8 mouse cellular contexts compared by ENCODE assay signal in genomic region chr10:81429605-81430061, GRCm38 (mm10). TPM values are rescaled to one million over a fixed set of nuclear protein-coding genes. Genes with fewer than 3 reads are reported as not detected.
DNase-seq lines count a peak whose midpoint lies in the region; ATAC-seq and TF ChIP-seq lines count a peak whose summit lies in the region.

No protein-coding gene starts in this region.

- ATAC-seq in forebrain, embryonic 11.5 days (replicated peaks; ENCODE audit: low FRiP score): peak; percentile 21

- peak overlapping the region; percentile 92 for H3K4me2 ChIP-seq in forebrain, embryonic 11.5 days (ENCODE audit: low read depth, low read length, severe bottlenecking)

- H3K9ac ChIP-seq in ES-Bruce4 (ENCODE audit: low read depth, poor library complexity, severe bottlenecking): peak overlapping the region; percentile 80
- peak overlapping the region; percentile 83 for H3K9ac ChIP-seq in forebrain, embryonic 11.5 days (ENCODE audit: low read length)

- peak; percentile 60 for DNase-seq in c-Kit-negative CD71-positive TER-119-positive erythroid progenitor cells, embryonic 14.5 days (ENCODE audit: low read depth, low spot score)
- peak; percentile 86 for DNase-seq in forebrain, embryonic 11.5 days (ENCODE audit: low spot score)
- peak; percentile 87 to 88 for DNase-seq in heart, postnatal 14 days
- peak in 1 of 2 experiments; percentile 54 for DNase-seq in layer of hippocampus, adult 2 months (ENCODE audit: low spot score in 2 of 2)
- peak; percentile 91 to 93 for DNase-seq in lung, postnatal 4 days
- DNase-seq in retina, postnatal 1 day: peak; percentile 85
- DNase-seq in urinary bladder, adult 2 months (ENCODE audit: low spot score): peak; percentile 54

- no peak for TF ChIP-seq EP300 in ES-Bruce4 (IDR thresholded peaks at IDR 0.05; ENCODE audit: insufficient read depth, low read depth, low read length)

- no peaks in the 10 kb centered on the region for H3K36me3 ChIP-seq in ES-Bruce4 (ENCODE audit: control insufficient read depth, insufficient read depth, low read length, poor library complexity, severe bottlenecking)
- H3K36me3 ChIP-seq in forebrain, embryonic 11.5 days (ENCODE audit: control insufficient read depth, insufficient read depth, low read length): no peaks in the 10 kb centered on the region

- peak overlapping the region; percentile 67 for H3K4me3 ChIP-seq in ES-Bruce4 (ENCODE audit: low read depth, low read length)
- peak overlapping the region; percentile 87 for H3K4me3 ChIP-seq in forebrain, embryonic 11.5 days (ENCODE audit: low read depth, low read length)
- peak overlapping the region; percentile 83 for H3K4me3 ChIP-seq in layer of hippocampus, adult 2 months

- H3K27ac ChIP-seq in ES-Bruce4 (ENCODE audit: insufficient read depth, low read length): no peak overlapping the region
- peak overlapping the region; percentile 75 for H3K27ac ChIP-seq in forebrain, embryonic 11.5 days (ENCODE audit: low read depth, low read length)
- H3K27ac ChIP-seq in layer of hippocampus, adult 2 months: peak overlapping the region; percentile 99

- peaks cover 4% of the 10 kb centered on the region for H3K4me1 ChIP-seq in ES-Bruce4 (ENCODE audit: control insufficient read depth, insufficient read depth, low read length)
- peaks cover 20% of the 10 kb centered on the region for H3K4me1 ChIP-seq in forebrain, embryonic 11.5 days (replicated peaks; ENCODE audit: control insufficient read depth, insufficient read depth, low read length)

- no peak for TF ChIP-seq CTCF in ES-Bruce4 (IDR thresholded peaks at IDR 0.05; ENCODE audit: low read depth, low read length)
- TF ChIP-seq CTCF in layer of hippocampus, adult 2 months (conservative IDR thresholded peaks at IDR 0.05): no peak

- no peaks in the 10 kb centered on the region for H3K9me3 ChIP-seq in ES-Bruce4 (replicated peaks; ENCODE audit: control insufficient read depth, insufficient read depth, low read length, poor library complexity, severe bottlenecking)
- no peaks in the 10 kb centered on the region for H3K9me3 ChIP-seq in forebrain, embryonic 11.5 days (ENCODE audit: control insufficient read depth, low read length)

- H3K27me3 ChIP-seq in ES-Bruce4 (ENCODE audit: control insufficient read depth, insufficient read depth, low read length, poor library complexity, severe bottlenecking): no peaks in the 10 kb centered on the region
- H3K27me3 ChIP-seq in forebrain, embryonic 11.5 days (ENCODE audit: control insufficient read depth, insufficient read depth, low read length): peaks cover 43% of the 10 kb centered on the region

- no peak for TF ChIP-seq POLR2A in ES-Bruce4 (IDR thresholded peaks at IDR 0.05; ENCODE audit: insufficient read depth, low read length)

- WGBS in forebrain, embryonic 11.5 days: under 1% methylated on average over 19 of the region's 20 CpGs

- intact Hi-C loops in heart, postnatal 14 days (cut with DNase I): no loop called here

RNA-seq across cellular contexts. Expression of gene Nfic, which starts 25.8 kb away (rescaled TPM):
- 6.1 and 7.2 TPM in 2 replicates for polyA plus RNA-seq in ES-Bruce4 (2011; ENCODE audit: insufficient read depth, insufficient read length, low read depth, missing spikeins)
- 10.5 and 10.8 TPM in 2 replicates for polyA plus RNA-seq in forebrain, embryonic 11.5 days (2014; fragmentation: Nextera tagmentation; extraction: Ambion mirVana)
- total RNA-seq in heart, postnatal 14 days (2021): 100 to 1,000 TPM; 133 TPM
- 10 to 100 TPM; 60.0 to 60.1 TPM for total RNA-seq in layer of hippocampus, adult 2 months (2021)
- 28.4 and 67.0 TPM in 2 replicates for polyA plus RNA-seq in urinary bladder, adult 2 months (2012; rRNA removed)

RNA-seq across cellular contexts. Expression of gene Smim24, which starts 36.8 kb away (rescaled TPM):
- polyA plus RNA-seq in ES-Bruce4 (2011; ENCODE audit: insufficient read depth, insufficient read length, low read depth, missing spikeins): 4.8 and 5.3 TPM in 2 replicates
- polyA plus RNA-seq in forebrain, embryonic 11.5 days (2014; fragmentation: Nextera tagmentation; extraction: Ambion mirVana): 2.8 and 3.3 TPM in 2 replicates
- total RNA-seq in heart, postnatal 14 days (2021): 1 to 10 TPM; 1.9 to 2.0 TPM
- 1 to 10 TPM; 1.9 to 2.1 TPM for total RNA-seq in layer of hippocampus, adult 2 months (2021)
- polyA plus RNA-seq in urinary bladder, adult 2 months (2012; rRNA removed): 5.0 and 6.9 TPM in 2 replicates

RNA-seq across cellular contexts. Expression of gene Gm48552, which starts 40.8 kb away (rescaled TPM):
- 1.1 TPM in 1 of 2 replicates, not detected in the other for polyA plus RNA-seq in ES-Bruce4 (2011; ENCODE audit: insufficient read depth, insufficient read length, low read depth, missing spikeins)
- polyA plus RNA-seq in forebrain, embryonic 11.5 days (2014; fragmentation: Nextera tagmentation; extraction: Ambion mirVana): 1.1 and 3.0 TPM in 2 replicates
- under 1 TPM; 0.65 to 0.83 TPM for total RNA-seq in heart, postnatal 14 days (2021)
- 1 to 10 TPM; 5.5 to 8.1 TPM for total RNA-seq in layer of hippocampus, adult 2 months (2021)
- 2.7 and 3.6 TPM in 2 replicates for polyA plus RNA-seq in urinary bladder, adult 2 months (2012; rRNA removed)

RNA-seq across cellular contexts. Expression of gene Gm48551, which starts 45.4 kb away (rescaled TPM):
- 1.5 TPM in 1 of 2 replicates, not detected in the other for polyA plus RNA-seq in ES-Bruce4 (2011; ENCODE audit: insufficient read depth, insufficient read length, low read depth, missing spikeins)
- 3.0 and 3.5 TPM in 2 replicates for polyA plus RNA-seq in forebrain, embryonic 11.5 days (2014; fragmentation: Nextera tagmentation; extraction: Ambion mirVana)
- under 1 TPM; 0.51 to 0.84 TPM for total RNA-seq in heart, postnatal 14 days (2021)
- 1 to 10 TPM; 4.4 to 6.1 TPM for total RNA-seq in layer of hippocampus, adult 2 months (2021)
- polyA plus RNA-seq in urinary bladder, adult 2 months (2012; rRNA removed): 3.6 and 3.8 TPM in 2 replicates

RNA-seq across cellular contexts. Expression of gene Dohh, which starts 45.4 kb away (rescaled TPM):
- polyA plus RNA-seq in ES-Bruce4 (2011; ENCODE audit: insufficient read depth, insufficient read length, low read depth, missing spikeins): 52.9 and 70.3 TPM in 2 replicates
- 61.0 and 66.3 TPM in 2 replicates for polyA plus RNA-seq in forebrain, embryonic 11.5 days (2014; fragmentation: Nextera tagmentation; extraction: Ambion mirVana)
- 10 to 100 TPM; 47.6 to 55.3 TPM for total RNA-seq in heart, postnatal 14 days (2021)
- total RNA-seq in layer of hippocampus, adult 2 months (2021): 10 to 100 TPM; 75.9 to 79.7 TPM
- 42.9 and 47.4 TPM in 2 replicates for polyA plus RNA-seq in urinary bladder, adult 2 months (2012; rRNA removed)
